Mouse (Mus musculus) testis, adult 2 months (tissue): ENCODE data around the gene Map3k1. TPM values are rescaled to one million over a fixed set of nuclear protein-coding genes. Genes with fewer than 3 reads are reported as not detected.

Source experiments
- H3K27ac ChIP-seq: fragments of 200-500 bp; 2 replicates; pipeline ENCODE4 v1.5.1; 2012; ENCODE audit warnings: low read depth, low read length; ENCODE audit not compliant: control insufficient read depth, insufficient read depth
- H3K27me3 ChIP-seq: fragments of 200-500 bp; 2 replicates; pipeline ENCODE4 v1.6.1; 2012; ENCODE audit warnings: mild to moderate bottlenecking, low read length, moderate library complexity; ENCODE audit not compliant: control insufficient read depth, insufficient read depth
- H3K36me3 ChIP-seq: fragments of 200-500 bp; 2 replicates; pipeline ENCODE4 v1.6.1; 2012; ENCODE audit warnings: mild to moderate bottlenecking, low read length; ENCODE audit not compliant: control insufficient read depth, insufficient read depth
- H3K4me1 ChIP-seq: fragments of 200-500 bp; 2 replicates; pipeline ENCODE4 v1.6.1; 2012; ENCODE audit warnings: low read length; ENCODE audit not compliant: control insufficient read depth, insufficient read depth
- H3K4me3 ChIP-seq: fragments of 200-500 bp; 2 replicates; pipeline ENCODE4 v1.5.1; 2012; ENCODE audit warnings: low read depth, mild to moderate bottlenecking, low read length, moderate library complexity, mixed read lengths; ENCODE audit not compliant: control insufficient read depth
- CTCF ChIP-seq: fragments of 200-500 bp; IDR thresholded peaks from 2 replicates; pipeline ENCODE4 v1.5.1; 2012; ENCODE audit warnings: low read depth, mild to moderate bottlenecking, inconsistent platforms, low read length, moderate library complexity; ENCODE audit not compliant: control insufficient read depth, insufficient read depth, insufficient replicate concordance
- POLR2A ChIP-seq: fragments of 200-500 bp; IDR thresholded peaks from 2 replicates; pipeline ENCODE4 v1.6.1; 2012; ENCODE audit warnings: low read depth, mild to moderate bottlenecking, inconsistent platforms, low read length, moderate library complexity; ENCODE audit not compliant: control insufficient read depth
- polyA plus RNA-seq: library from polyadenylated mRNA; depleted of rRNA; stranded (reverse); fragments of >200 nt; gene quantifications from 2 replicates; pipeline ENCODE4 v1.2.3, GENCODE M21; 2012

Gene Map3k1
- polyA plus RNA-seq, 1 experiment = 4.1 TPM

GRCm38 (mm10) chr13:111798044-111798443 is 10.7 kb downstream of the Map3k1 start:
- TF ChIP-seq POLR2A (0 out of 2 replicates have a peak, but pooled peaks have one; percentile 16), CTCF (no peak)
- no peak overlapping the region for H3K4me3 ChIP-seq
- no peaks in the 10 kb centered on the region for H3K27me3 ChIP-seq
- peaks cover 10% of the 10 kb centered on the region for H3K4me1 ChIP-seq
- H3K27ac ChIP-seq = peak overlapping the region; percentile 78
- no peaks in the 10 kb centered on the region for H3K36me3 ChIP-seq

- Histone ChIP-seq H3K27ac (peak overlapping the region; percentile 78; the same call in 1 of the 2 replicates), H3K4me1 (peaks cover 10% of the 10 kb centered on the region), H3K27me3 (no peaks in the 10 kb centered on the region), H3K4me3 (no peak overlapping the region), H3K36me3 (no peaks in the 10 kb centered on the region)
- TF ChIP-seq CTCF = no peak
- TF ChIP-seq POLR2A = peak; percentile 51; the same call in 1 of the 2 replicates
These were observed 11.8 kb downstream of the Map3k1 start for GRCm38 (mm10) chr13:111797021-111797420.

GRCm38 (mm10) chr13:111796191-111796920 is 12.4 kb downstream of the Map3k1 start:
- H3K4me3 ChIP-seq = no peak overlapping the region
- H3K27me3 ChIP-seq = no peaks in the 10 kb centered on the region
- no peaks in the 10 kb centered on the region for H3K36me3 ChIP-seq
- peaks cover 12% of the 10 kb centered on the region for H3K4me1 ChIP-seq
- no peak for TF ChIP-seq CTCF
- TF ChIP-seq POLR2A = no peak
- peak overlapping the region; percentile 81 for H3K27ac ChIP-seq

GRCm38 (mm10) chr13:111792975-111793287 is 15.9 kb downstream of the Map3k1 start:
- Histone ChIP-seq H3K4me3 (no peak overlapping the region), H3K27me3 (no peaks in the 10 kb centered on the region), H3K4me1 (peaks cover 14% of the 10 kb centered on the region), H3K27ac (no peak overlapping the region), H3K36me3 (no peaks in the 10 kb centered on the region)
- no peak for TF ChIP-seq POLR2A
- TF ChIP-seq CTCF = no peak

- TF ChIP-seq POLR2A = no peak
- TF ChIP-seq CTCF = no peak
- no peak overlapping the region for H3K27ac ChIP-seq
- peaks cover 13% of the 10 kb centered on the region for H3K4me1 ChIP-seq
- no peaks in the 10 kb centered on the region for H3K36me3 ChIP-seq
- H3K27me3 ChIP-seq = no peaks in the 10 kb centered on the region
- H3K4me3 ChIP-seq = no peak overlapping the region
These were observed 16.4 kb downstream of the Map3k1 start for GRCm38 (mm10) chr13:111792130-111792974.

GRCm38 (mm10) chr13:111791596-111791995 is 17.2 kb downstream of the Map3k1 start:
- H3K27me3 ChIP-seq = no peaks in the 10 kb centered on the region
- H3K27ac ChIP-seq = no peak overlapping the region
- H3K4me1 ChIP-seq = peaks cover 11% of the 10 kb centered on the region
- H3K4me3 ChIP-seq = no peak overlapping the region
- H3K36me3 ChIP-seq = no peaks in the 10 kb centered on the region
- TF ChIP-seq POLR2A = no peak
- TF ChIP-seq CTCF = no peak

- peaks cover 11% of the 10 kb centered on the region for H3K4me1 ChIP-seq
- H3K4me3 ChIP-seq = no peak overlapping the region
- TF ChIP-seq POLR2A (no peak), CTCF (no peak)
- no peaks in the 10 kb centered on the region for H3K36me3 ChIP-seq
- H3K27ac ChIP-seq = peak overlapping the region; percentile 61
- H3K27me3 ChIP-seq = no peaks in the 10 kb centered on the region
These were observed 19.2 kb downstream of the Map3k1 start for GRCm38 (mm10) chr13:111789420-111790065.
